Mouse (Mus musculus) colon, adult 2 months (tissue): ENCODE measurements around the gene Snrpb. TPM values are rescaled to one million over a fixed set of nuclear protein-coding genes. Genes with fewer than 3 reads are reported as not detected.

ENCODE experiments used
- polyA plus RNA-seq: library from polyadenylated mRNA; depleted of rRNA; stranded (reverse); fragments of >200 nt; gene quantifications from 2 replicates; pipeline ENCODE4 v1.2.3, GENCODE M21; 2012; rRNA removed

Snrpb gene
- 287 and 291 TPM in 2 replicates for polyA plus RNA-seq

GRCm38 (mm10) chr2:130178706-130179506 is at the start of gene Snrpb:
Snrpb (minus strand) TSS chr2:130179403.

GRCm38 (mm10) chr2:130194894-130195293 is 15.7 kb upstream of the Snrpb start, which contains the start of gene Tmc2:
Tmc2 (plus strand) TSS chr2:130195194.

Other genes with a start within 250 kb of the Snrpb start
- 324 and 330 TPM in 2 replicates for gene Tgm3, start 167.1 kb downstream of the Snrpb start, polyA plus RNA-seq
- gene Tgm6, start 67.0 kb downstream of the Snrpb start, polyA plus RNA-seq, result not detected in 2 replicates
- not detected in 2 replicates for gene Tmc2, start 15.8 kb upstream of the Snrpb start, polyA plus RNA-seq
- gene Nop56, start 95.0 kb upstream of the Snrpb start, polyA plus RNA-seq, result 35.5 and 40.9 TPM in 2 replicates
- 228 and 240 TPM in 2 replicates for gene Idh3b, start 105.1 kb upstream of the Snrpb start, polyA plus RNA-seq
- gene Ebf4, start 115.8 kb upstream of the Snrpb start, polyA plus RNA-seq, result 3.0 and 3.2 TPM in 2 replicates
- 2.1 TPM in 2 replicates for gene Cpxm1, start 218.2 kb upstream of the Snrpb start, polyA plus RNA-seq
- gene Gm28372, start 225.8 kb upstream of the Snrpb start, polyA plus RNA-seq, result not detected in 2 replicates
- not detected in 2 replicates for gene 1700020A23Rik, start 225.9 kb upstream of the Snrpb start, polyA plus RNA-seq
- not detected in 2 replicates for gene Tmem239, start 227.1 kb upstream of the Snrpb start, polyA plus RNA-seq
- 40.9 and 53.4 TPM in 2 replicates for gene Vps16, start 244.9 kb upstream of the Snrpb start, polyA plus RNA-seq
- 19.3 and 27.3 TPM in 2 replicates for gene Pced1a, start 245.3 kb upstream of the Snrpb start, polyA plus RNA-seq